Mouse (Mus musculus) adrenal gland, postnatal 14 days (tissue): Measurements from ENCODE around the gene Nanos1. TPM values are rescaled to one million over a fixed set of nuclear protein-coding genes. Genes with fewer than 3 reads are reported as not detected.
A peak's percentile ranks its signal among the peaks of the same experiment; 100 is the strongest.

ENCODE experiments used
- DNase-seq: peaks from one replicate; pipeline ENCODE4 v3.0.0; 2021; ENCODE audit warnings: mixed read lengths
- microRNA-seq, 2 experiments: library from miRNA; unstranded; fragments of <30 nt; microRNA quantifications; one replicate each; pipeline ENCODE4 v1.2.0; 2021
- total RNA-seq: library from RNA; stranded (reverse); gene quantifications from 2 replicates; pipeline ENCODE4 v1.2.3, GENCODE M21; 2021

The Nanos1 gene
- total RNA-seq, 1 experiment from 2014 or later, result 1.9 TPM

GRCm38 (mm10) chr19:60788214-60788960 lies 32.6 kb downstream of the Nanos1 start:
- DNase-seq, result no peak

GRCm38 (mm10) chr19:60789452-60789851 lies 33.7 kb downstream of the Nanos1 start:
- DNase-seq, result no peak

- peak; percentile 82 for DNase-seq
These were observed 34.2 kb downstream of the Nanos1 start for GRCm38 (mm10) chr19:60789919-60790506.

- peak; percentile 97 for DNase-seq
These were observed 34.9 kb downstream of the Nanos1 start, which contains the start of gene Eif3a for GRCm38 (mm10) chr19:60790551-60791161. TSS of gene Eif3a (minus strand) at chr19:60790658.

GRCm38 (mm10) chr19:60791164-60791563 lies 35.4 kb downstream of the Nanos1 start:
- peak; percentile 7 for DNase-seq

- DNase-seq, result no peak
These were observed 37.5 kb downstream of the Nanos1 start for GRCm38 (mm10) chr19:60793170-60793707.

- DNase-seq, result peak; percentile 69
These were observed 39.5 kb downstream of the Nanos1 start for GRCm38 (mm10) chr19:60795244-60795643.

- DNase-seq, result no peak
These were observed 41.6 kb downstream of the Nanos1 start for GRCm38 (mm10) chr19:60797415-60797814.

GRCm38 (mm10) chr19:60799867-60800569 lies 44.2 kb downstream of the Nanos1 start:
- DNase-seq, result no peak

- no peak for DNase-seq
These were observed 49.1 kb downstream of the Nanos1 start for GRCm38 (mm10) chr19:60804903-60805302.

Small RNA genes lying within 50 kb of the gene (microRNA-seq; reads per million reads assigned to microRNA genes)
- gene mmu-mir-3084-1, result 0 reads per million in 2 experiments

Other genes starting within 250 kb of the Nanos1 start
- gene Cacul1, start 175.0 kb upstream of the Nanos1 start, total RNA-seq, result 36.0 and 42.8 TPM in 2 replicates
- 166 and 178 TPM in 2 replicates for gene Eif3a, start 34.7 kb downstream of the Nanos1 start, total RNA-seq
- 26.3 and 31.9 TPM in 2 replicates for gene Fam45a, start 55.6 kb downstream of the Nanos1 start, total RNA-seq
- 4.3 and 5.6 TPM in 2 replicates for gene Sfxn4, start 105.5 kb downstream of the Nanos1 start, total RNA-seq
- gene Prdx3, start 118.6 kb downstream of the Nanos1 start, total RNA-seq, result 509 and 525 TPM in 2 replicates
- 16.5 and 16.6 TPM in 2 replicates for gene Grk5, start 133.8 kb downstream of the Nanos1 start, total RNA-seq